Mouse (Mus musculus): Measurements from ENCODE around the gene Slc25a27.
A peak's percentile ranks its signal among the peaks of the same experiment; 100 is the strongest.

Slc25a27 gene

DNA sequence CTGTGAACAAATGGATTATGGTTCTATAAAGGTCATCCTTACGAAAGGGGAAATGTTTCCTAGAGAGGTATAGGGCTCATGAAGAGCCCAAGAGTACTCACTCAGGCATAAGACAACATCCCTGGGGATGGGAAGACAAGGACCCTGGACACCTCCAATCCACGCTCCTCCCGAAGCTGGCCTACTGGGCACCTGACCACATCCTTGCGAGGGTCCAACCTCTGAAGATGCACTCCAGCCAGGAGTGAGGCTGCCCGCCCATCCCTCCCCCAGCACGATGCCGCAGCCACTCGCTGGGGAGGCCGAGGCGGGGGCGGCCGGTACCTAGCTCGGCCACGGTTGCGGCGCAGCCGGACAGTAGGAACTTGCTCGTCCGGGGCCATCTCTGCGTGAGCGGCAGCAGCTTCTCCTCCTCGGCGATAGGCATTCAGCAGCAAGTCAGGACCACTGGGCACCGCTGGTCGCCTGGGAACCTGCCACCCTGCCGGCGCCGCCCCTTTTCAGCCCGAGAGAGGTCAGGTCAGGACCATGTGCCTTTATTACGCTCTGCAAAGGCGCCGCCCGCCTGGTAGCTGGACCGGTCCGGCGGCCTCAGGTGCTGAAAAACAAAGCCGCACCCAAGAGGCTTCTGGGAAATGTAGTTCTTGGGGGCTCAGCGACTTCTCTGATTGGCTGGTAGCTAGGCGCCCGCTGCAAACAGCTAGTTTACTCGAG, at the start of gene Slc25a27:
TSS of gene Slc25a27 (minus strand) at position 639 of the 714 bp plus-strand sequence.
- peak; percentile 90 for DNase-seq

DNA sequence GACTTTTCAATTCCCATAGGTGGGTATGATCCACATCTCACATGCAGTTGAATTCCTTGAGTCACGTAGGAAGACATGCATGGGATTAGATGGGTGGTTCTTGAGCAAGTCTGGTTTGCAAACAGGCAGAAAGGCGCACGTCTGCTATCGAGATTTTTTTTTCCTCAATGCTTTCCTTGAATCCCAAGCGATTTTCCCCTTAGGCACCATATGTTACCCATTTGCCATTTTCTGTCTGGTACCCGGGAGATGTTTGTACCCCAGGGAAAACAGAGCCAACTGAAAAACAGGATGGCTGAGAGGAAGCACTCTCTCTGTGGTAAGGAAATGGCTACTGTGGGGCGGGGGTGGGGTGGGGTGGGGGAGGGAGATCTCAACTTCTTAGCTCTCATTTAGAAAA, 49.6 kb upstream of the Slc25a27 start:
- DNase-seq, result no peak

GRCm38 (mm10) chr17:43714191-43714590, 47.2 kb upstream of the Slc25a27 start:
- DNase-seq, result no peak

- no peak for DNase-seq
Measured at GRCm38 (mm10) chr17:43711557-43712352, 44.7 kb upstream of the Slc25a27 start.

DNA sequence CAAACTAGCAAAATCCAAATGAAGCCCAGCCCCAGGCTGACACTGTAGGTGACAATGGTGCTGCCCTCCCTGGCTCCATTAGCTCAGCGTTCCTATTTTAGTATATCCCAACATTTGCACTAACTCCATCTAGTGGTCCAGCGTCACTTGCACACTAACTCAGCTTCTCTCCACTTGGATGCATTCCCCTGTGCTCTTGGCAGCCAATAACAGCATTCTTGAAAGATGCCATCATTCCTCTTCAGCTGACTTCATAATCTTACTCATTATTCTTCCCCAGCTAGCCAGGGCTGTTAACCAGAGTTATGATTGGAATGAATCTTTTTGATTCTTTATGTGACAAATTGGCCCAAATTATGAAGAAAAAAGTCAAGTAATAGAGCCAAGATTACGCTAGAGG, 40.2 kb upstream of the Slc25a27 start:
- DNase-seq, result no peak

DNA sequence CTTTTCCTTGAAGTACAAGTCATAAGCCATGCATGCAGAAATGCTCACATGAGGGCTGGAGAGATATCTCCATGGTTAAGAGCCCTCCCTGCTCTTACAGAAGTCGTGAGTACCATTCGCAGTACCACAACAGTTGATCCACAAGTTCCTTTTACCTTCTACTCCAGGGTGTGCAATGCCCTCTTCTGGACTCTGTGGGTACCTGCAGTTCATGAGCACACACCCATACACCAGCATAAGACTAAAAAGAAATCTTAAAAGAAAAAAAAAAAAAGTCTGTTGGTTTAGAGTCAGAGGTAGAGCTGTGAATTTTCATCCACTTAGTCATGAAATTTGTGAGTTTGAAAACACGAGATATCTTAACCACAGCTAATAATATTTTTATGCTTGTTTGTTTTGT, 39.7 kb upstream of the Slc25a27 start:
- no peak for DNase-seq

GRCm38 (mm10) chr17:43704216-43704930, 37.4 kb upstream of the Slc25a27 start:
- DNase-seq, result no peak

DNA sequence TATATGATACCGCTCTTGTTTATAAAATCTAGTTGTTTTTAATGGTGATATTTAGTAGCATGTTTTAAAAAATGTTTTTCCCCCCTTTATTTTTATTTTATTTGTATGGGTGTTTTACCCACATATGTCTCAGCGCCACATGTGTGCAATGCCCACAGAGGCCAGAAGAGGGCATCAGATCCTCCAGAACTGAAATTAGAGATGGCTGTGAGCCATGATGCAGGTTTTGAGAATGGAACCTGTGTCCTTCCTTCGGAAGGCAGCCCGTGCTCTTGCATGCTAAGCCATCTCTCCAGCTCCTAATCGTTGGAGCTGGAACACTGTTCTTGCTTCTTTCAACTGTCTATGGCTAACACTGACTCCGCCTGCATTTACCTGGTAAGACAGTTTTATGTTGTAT, 34.0 kb upstream of the Slc25a27 start:
- DNase-seq, result peak; percentile 36

DNA sequence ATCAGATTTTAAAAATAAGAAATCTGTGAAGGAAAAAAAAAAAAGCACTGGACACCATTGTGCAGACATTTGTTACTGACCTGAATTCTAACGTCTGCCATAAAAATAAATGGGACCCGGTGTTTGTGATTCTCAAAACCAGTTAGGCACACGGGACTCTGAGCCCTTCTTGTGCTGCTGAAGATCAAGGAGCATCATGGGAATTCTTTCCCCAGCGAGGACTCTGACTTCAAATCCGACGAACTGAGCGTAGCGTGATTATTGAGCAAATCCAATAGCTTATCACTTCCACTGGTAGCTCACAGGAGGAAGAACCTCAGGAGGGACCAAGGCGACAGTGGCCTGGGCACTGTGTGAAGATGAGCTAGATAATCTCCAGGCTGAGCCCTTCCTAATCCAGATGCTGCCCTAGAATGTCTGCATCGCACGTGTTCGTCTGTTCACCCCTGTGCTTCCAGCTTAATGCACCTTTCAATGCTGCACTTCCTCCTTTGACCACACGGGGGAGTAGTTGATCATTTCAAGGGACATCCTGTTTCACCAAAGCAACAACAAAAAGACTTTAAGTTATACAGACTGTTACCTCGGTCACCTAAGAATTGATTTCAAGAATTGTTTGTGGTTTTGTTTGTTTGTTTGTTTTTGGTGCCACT, 32.1 kb upstream of the Slc25a27 start:
- DNase-seq, result peak; percentile 63

DNA sequence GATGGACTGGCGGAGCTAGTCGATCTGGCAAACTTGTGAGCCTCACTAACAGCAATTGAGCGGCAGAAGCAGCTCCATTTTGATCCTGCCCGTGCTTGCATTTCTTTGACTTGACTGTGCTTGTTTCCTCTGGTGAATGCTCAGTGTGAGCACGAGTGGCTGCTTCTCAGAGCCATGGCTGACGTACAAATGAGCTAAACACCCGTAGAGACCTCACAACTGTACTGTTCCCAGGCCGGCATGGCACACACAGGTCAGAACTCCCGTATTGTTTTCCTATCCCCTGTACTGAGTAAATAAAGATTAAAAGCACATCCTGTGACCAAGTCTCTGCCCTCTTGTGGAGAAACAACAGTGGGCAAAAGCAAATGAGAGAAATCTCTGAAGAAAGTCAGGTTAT, 22.6 kb upstream of the Slc25a27 start:
- DNase-seq, result no peak

DNA sequence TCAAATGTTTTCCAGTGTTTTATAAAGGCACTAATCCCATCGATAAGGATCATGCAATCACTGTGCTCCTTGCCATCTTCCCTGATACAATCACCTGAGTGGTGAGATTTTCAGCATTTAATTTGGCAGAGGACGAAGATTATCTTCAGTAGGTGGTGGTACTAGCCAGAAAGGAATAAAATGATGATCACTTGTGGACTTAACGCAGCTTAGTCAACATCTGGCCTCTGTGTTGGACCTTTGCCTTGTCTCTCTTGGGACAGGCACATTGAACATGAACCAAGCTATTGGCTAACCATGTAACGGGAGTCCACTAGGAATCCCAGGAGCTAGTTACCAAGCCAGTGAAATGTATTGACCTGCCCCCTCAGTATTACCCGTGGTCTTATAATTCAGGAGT, 17.6 kb upstream of the Slc25a27 start:
- no peak for DNase-seq

GRCm38 (mm10) chr17:43684086-43684485, 17.1 kb upstream of the Slc25a27 start:
- no peak for DNase-seq

DNA sequence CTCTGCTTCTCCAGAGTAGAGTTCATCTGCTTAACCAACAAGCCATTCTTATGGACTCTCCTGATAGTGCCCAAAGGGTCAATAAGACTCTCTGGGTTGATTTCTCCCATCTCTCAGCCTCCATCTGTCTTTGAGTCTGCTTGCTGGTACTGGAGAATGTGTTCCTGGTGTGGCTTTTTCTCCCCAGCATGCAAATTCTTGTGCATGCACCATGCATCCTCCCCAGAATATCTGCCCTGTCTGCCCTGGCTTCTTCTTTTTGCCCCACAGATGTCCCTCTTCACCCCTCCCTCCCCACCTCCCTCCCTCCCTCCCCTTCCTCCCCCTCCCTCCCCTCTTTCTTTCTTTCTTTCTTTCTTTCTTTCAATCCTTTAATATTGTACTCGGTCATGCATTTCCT, 10.3 kb upstream of the Slc25a27 start:
- DNase-seq, result no peak

- DNase-seq, result no peak
Measured at GRCm38 (mm10) chr17:43676241-43676640, 9.2 kb upstream of the Slc25a27 start.

- no peak for DNase-seq
Measured at GRCm38 (mm10) chr17:43675228-43675627, 8.2 kb upstream of the Slc25a27 start.

DNA sequence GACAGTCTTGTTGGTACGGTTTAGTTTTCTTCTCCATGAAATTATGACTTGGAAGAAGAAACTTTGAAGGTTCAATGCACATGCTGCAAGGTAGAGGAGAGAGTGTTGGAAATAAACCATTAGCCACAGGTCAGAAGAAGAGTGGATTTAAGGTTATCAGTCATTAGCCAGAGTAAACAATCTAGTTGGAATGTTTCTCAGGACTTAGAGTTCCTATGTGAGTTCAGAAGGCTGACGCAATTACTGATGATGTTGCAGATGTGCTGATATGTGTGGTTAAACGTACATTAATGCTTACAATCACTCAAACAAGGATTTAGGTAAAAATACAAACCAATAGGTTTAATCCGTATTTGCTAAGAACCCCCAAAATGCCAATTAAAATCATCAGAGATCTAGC, 4.9 kb upstream of the Slc25a27 start:
- no peak for DNase-seq

DNA sequence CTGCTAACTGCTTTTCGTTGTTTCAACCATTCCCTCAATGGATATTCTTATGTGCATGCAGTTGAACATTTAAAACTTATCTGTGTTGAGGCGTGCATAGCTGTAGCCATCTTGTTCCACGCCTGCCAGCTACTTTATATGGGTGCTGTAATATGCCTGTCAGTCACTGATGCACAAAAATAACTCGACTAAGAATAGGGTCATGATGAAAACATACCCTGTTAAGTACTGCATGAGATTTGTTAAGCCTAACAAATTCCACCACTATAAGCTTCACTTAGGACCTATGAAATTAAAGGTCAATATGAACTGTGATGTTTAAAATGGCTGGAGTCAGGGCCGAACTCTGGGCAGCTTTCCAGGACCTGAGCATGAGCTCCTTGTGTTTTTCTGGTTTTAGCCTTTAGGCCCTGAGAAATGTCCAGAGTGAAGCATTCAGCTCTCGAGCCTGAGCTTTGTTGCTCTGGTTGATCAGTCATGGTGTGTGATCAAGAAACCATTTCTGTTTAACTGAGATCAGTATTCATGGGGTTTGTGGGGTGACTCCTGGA, 2.2 kb upstream of the Slc25a27 start:
- DNase-seq, result no peak

- no peak for DNase-seq
Measured at GRCm38 (mm10) chr17:43667290-43667843, 353 bp upstream of the Slc25a27 start, which contains the start of gene Cyp39a1. Cyp39a1 (plus strand) TSS chr17:43667425.

- DNase-seq, result no peak
Measured at GRCm38 (mm10) chr17:43651314-43652046, 15.5 kb downstream of the Slc25a27 start.

GRCm38 (mm10) chr17:43649641-43650436, 17.2 kb downstream of the Slc25a27 start:
- DNase-seq, result no peak

DNA sequence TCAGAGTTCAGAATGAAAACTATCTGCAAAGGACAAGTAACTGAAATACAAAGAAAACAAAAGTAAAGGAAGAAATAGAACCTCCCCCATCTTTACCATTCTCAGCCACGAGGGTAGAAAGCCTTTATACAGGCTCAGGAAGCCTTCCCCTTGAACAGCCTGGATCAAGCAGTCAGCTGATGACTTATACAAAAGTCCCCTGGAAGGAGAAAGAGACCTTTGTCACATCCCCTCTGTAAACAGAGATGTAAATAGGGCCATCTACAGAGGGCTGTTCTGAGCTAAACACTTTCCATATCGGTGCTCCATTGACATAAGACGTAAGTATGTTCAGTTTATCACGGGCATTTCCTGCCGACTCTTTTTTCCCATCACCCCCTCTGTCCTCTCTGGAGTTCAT, 20.1 kb downstream of the Slc25a27 start:
- DNase-seq, result no peak

Measured in right cerebral cortex, postnatal 25 days (tissue).